Mouse (Mus musculus): ENCODE measurements around the gene Cd72. TPM values are rescaled to one million over a fixed set of nuclear protein-coding genes. Genes with fewer than 3 reads are reported as not detected.

Gene Cd72
- total RNA-seq, 2 experiments from 2014 or later, result 0.59 to 0.88 TPM

DNA sequence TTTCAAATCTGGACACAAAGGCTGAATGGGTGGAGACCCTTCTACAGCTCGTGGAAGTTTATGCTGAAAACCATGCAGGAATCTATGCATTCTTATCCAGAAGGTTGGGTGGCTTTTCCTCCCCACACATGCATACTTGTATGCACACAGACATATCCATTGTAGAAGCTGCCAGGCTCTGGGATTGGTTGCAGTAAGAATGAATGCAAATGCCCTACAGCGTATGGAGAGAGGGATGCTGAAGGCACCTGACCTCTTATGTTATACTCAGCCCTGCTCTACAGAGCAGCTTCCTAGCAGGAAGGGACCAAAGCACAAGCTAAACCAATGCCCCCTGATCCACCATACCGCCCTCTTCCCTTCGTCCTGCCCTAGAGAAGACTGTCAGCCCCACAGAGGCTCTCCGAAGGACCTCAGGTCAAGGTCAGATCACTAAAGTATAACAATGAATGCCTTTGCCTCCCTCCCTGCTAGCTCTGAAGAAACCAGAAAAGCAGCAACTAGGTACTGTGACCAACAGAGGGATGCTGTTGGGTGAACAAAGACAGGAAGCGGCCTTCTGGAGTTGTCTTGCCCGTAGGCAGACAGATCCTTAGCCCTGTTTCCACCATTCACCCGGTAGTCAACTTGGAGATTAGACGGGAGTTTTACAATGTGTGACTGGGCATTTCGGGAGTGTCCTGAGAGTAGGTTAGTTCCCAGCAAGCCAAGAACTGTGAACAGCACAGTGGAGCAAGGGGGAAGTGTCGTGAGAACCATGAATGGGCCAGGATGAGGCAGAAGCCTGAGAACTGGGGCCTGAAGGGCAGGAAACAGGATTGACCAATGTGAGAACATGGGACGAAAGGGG lies 47.1 kb downstream of the Cd72 start:
- DNase-seq, result no peak
- intact Hi-C loops (cut with DNase I), result loop anchor here (5.0 kb wide), 1 partner anchor 65 kb away; no protein-coding TSS in a partner anchor

GRCm38 (mm10) chr4:43406162-43406971 lies 48.1 kb downstream of the Cd72 start:
- intact Hi-C loops (cut with DNase I), result loop anchor here (1.0 to 5.0 kb wide), 2 partner anchors 24 to 64 kb away; no protein-coding TSS in a partner anchor
- DNase-seq, result peak; percentile 83 to 84

GRCm38 (mm10) chr4:43404697-43405096 lies 49.7 kb downstream of the Cd72 start:
- intact Hi-C loops (cut with DNase I), result loop anchor here (5.0 kb wide), 1 partner anchor 62 kb away; no protein-coding TSS in a partner anchor
- DNase-seq, result no peak

DNA sequence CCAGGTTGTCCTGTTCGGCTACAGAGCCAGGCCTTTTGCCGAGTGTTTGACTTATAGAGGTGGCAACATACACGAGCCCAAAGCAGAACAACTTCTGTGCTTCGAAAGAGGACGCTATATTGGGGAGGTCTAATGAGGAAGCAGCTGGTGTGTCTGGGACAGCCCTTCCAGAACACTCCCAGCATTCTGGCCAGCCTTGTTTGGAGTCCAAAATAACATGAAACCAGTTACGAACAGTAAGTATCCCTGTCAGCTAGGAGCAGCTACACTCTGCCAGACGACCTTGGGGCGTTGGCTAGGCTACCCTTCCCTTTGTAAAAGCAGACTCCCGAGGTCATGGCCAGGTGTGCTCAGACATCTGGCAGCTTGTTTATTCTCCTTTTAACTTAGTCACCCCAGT lies 52.2 kb downstream of the Cd72 start:
- DNase-seq, result peak in 1 of 2 experiments; percentile 56
- intact Hi-C loops (cut with DNase I), result no loop called here

DNA sequence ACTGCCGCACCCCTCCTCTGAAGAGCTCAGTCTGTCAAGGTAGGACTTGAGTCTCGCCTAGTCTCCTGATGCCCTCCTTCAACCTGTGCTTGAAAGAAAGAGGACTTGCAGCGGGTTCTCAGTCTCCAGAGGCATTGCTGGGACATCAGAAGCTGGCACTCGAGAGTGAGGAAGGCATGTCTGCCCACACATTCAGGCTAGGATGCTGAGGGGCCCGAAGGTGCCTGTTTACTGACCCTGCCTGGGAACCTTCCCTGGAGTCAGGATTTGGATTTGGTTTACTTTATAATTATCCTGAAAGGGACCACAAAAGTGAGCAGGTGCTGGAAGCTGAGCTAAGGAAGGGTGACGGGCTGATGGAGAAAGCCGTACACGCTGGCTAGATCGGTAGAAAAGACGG lies 52.9 kb downstream of the Cd72 start:
- intact Hi-C loops (cut with DNase I), result no loop called here
- no peak for DNase-seq

GRCm38 (mm10) chr4:43400976-43401375 lies 53.5 kb downstream of the Cd72 start:
- intact Hi-C loops (cut with DNase I), result no loop called here
- DNase-seq, result peak in 1 of 2 experiments; percentile 41

GRCm38 (mm10) chr4:43399391-43400131 lies 54.9 kb downstream of the Cd72 start:
- intact Hi-C loops (cut with DNase I), result no loop called here

GRCm38 (mm10) chr4:43398829-43399331 lies 55.5 kb downstream of the Cd72 start:
- intact Hi-C loops (cut with DNase I), result no loop called here
- DNase-seq, result peak; percentile 71 to 79

More at GRCm38 (mm10) chr4:43399391-43400131, 54.9 kb downstream of the Cd72 start:
- DNase-seq, result peak; percentile 55

- no peak for DNase-seq
- intact Hi-C loops (cut with DNase I), result no loop called here
Measured at GRCm38 (mm10) chr4:43398014-43398413, 56.4 kb downstream of the Cd72 start.

Other genes with a start within 250 kb of the Cd72 start
- under 1 TPM in 1 of 2 experiments, not detected in 1; 0.10 TPM for gene Atp8b5, start 187.5 kb downstream of the Cd72 start, total RNA-seq (2021)
- gene Rusc2, start 72.6 kb downstream of the Cd72 start, total RNA-seq (2021), result 10 to 100 TPM; 43.8 to 51.1 TPM
- under 1 TPM in 1 of 2 experiments, not detected in 1; 0.38 TPM for gene Fam166b, start 25.5 kb downstream of the Cd72 start, total RNA-seq (2021)
- 10 to 100 TPM; 32.3 to 35.7 TPM for gene Tesk1, start 12.7 kb downstream of the Cd72 start, total RNA-seq (2021)
- gene Sit1, start 29.1 kb upstream of the Cd72 start, total RNA-seq (2021), result 1 to 10 TPM in 1 of 2 experiments, not detected in 1; 1.4 TPM
- 10 to 100 TPM; 25.9 to 27.1 TPM for gene Ccdc107, start 38.3 kb upstream of the Cd72 start, total RNA-seq (2021)
- gene Arhgef39, start 45.1 kb upstream of the Cd72 start, total RNA-seq (2021), result 1 to 10 TPM; 1.6 to 2.8 TPM
- under 1 TPM; 0.17 TPM for gene Car9, start 52.3 kb upstream of the Cd72 start, total RNA-seq (2021)
- gene Tpm2, start 69.1 kb upstream of the Cd72 start, total RNA-seq (2021), result 10 to 100 TPM; 34.2 to 38.5 TPM
- gene Creb3, start 107.7 kb upstream of the Cd72 start, total RNA-seq (2021), result 10 to 100 TPM; 47.1 to 49.2 TPM
- gene Tln1, start 108.1 kb upstream of the Cd72 start, total RNA-seq (2021), result 100 to 1,000 TPM; 111 to 135 TPM
- 10 to 100 TPM; 32.3 to 41.6 TPM for gene Rgp1, start 124.1 kb upstream of the Cd72 start, total RNA-seq (2021)
- 10 to 100 TPM; 14.3 to 14.6 TPM for gene Gba2, start 124.2 kb upstream of the Cd72 start, total RNA-seq (2021)
- not detected for gene Msmp, start 129.9 kb upstream of the Cd72 start, total RNA-seq (2021)
- 10 to 100 TPM; 40.6 to 43.6 TPM for gene Npr2, start 177.3 kb upstream of the Cd72 start, total RNA-seq (2021)
- under 1 TPM; 0.22 to 0.37 TPM for gene Spag8, start 199.0 kb upstream of the Cd72 start, total RNA-seq (2021)
- 100 to 1,000 TPM; 122 to 128 TPM for gene Hint2, start 201.8 kb upstream of the Cd72 start, total RNA-seq (2021)
- 10 to 100 TPM; 16.4 TPM for gene Tmem8b, start 214.3 kb upstream of the Cd72 start, total RNA-seq (2021)
- gene Fam221b, start 214.5 kb upstream of the Cd72 start, total RNA-seq (2021), result under 1 TPM; 0.10 to 0.19 TPM
- not detected for gene Olfr70, start 246.2 kb upstream of the Cd72 start, total RNA-seq (2021)

Measured in heart, postnatal 14 days (tissue).